Mouse (Mus musculus): Measurements from ENCODE around the gene Slc16a6.

- no peak for TF ChIP-seq CTCF (IDR thresholded peaks at IDR 0.05; ENCODE audit: low read depth)
- no peak for TF ChIP-seq EP300 (optimal IDR thresholded peaks at IDR 0.05)
Measured at GRCm38 (mm10) chr11:109470921-109471861, 2.2 kb downstream of the Slc16a6 start.
